Mouse (Mus musculus) neural tube, embryonic 10.5 days (tissue): ENCODE data around the gene Dpp8.

Experiments used
- DNase-seq: peaks from one replicate; pipeline ENCODE4 v3.0.0-alpha.2; 2017; ENCODE audit warnings: low spot score; ENCODE audit errors: extremely low spot score

Gene Dpp8

DNA sequence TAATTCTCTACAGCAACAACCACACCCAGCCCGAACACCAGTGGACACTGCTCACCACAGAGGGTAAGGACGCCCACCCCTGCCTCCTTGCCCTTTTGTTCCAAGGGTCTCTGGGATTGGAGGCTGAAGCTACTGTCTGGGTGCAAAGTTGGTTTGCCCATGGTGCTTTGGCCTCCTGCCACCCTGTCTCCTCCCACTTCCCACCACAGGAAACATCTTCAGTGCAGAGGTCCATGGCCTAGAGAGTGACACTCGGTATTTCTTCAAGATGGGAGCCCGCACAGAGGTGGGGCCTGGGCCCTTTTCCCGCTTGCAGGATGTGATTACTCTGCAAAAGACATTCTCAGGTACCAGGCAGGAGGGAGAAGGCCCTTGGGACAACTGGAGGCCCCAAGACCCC lies 99.5 kb downstream of the Dpp8 start:
- DNase-seq: no peak
